Mouse (Mus musculus) forebrain, embryonic 14.5 days (tissue): ENCODE measurements around the gene Ccdc9. TPM values are rescaled to one million over a fixed set of nuclear protein-coding genes. Genes with fewer than 3 reads are reported as not detected.

Experiments used
- ATAC-seq: fragments of 200-750 bp; cut with Nextera tagmentation; 2 replicates; pipeline ENCODE4 v1.8.0; 2017; ENCODE audit warnings: mild to moderate bottlenecking, moderate library complexity
- DNase-seq: peaks from one replicate; pipeline ENCODE4 v3.0.0-alpha.2; 2015; ENCODE audit warnings: low spot score
- H3K27ac ChIP-seq: fragments of 300-500 bp; sonication (generic); 2 replicates; pipeline ENCODE4 v1.5.1; 2014; ENCODE audit warnings: low read depth, mild to moderate bottlenecking, control low read depth, low read length, moderate library complexity
- H3K27me3 ChIP-seq: fragments of 300-500 bp; sonication (generic); replicated peaks from 2 replicates; pipeline ENCODE4 v1.6.1; 2014; ENCODE audit warnings: low read length, control low read depth, mixed read lengths; ENCODE audit not compliant: control insufficient read depth, insufficient read depth
- H3K36me3 ChIP-seq: fragments of 300-500 bp; sonication (generic); 2 replicates; pipeline ENCODE4 v1.6.1; 2014; ENCODE audit warnings: low read length, control low read depth; ENCODE audit not compliant: control insufficient read depth, insufficient read depth
- H3K4me1 ChIP-seq: fragments of 300-500 bp; sonication (generic); 2 replicates; pipeline ENCODE4 v1.6.1; 2014; ENCODE audit warnings: antibody characterized with exemption, low read length, control low read depth; ENCODE audit not compliant: control insufficient read depth, insufficient read depth
- H3K4me2 ChIP-seq: fragments of 300-500 bp; sonication (generic); 2 replicates; pipeline ENCODE4 v1.6.1; 2014; ENCODE audit warnings: mild to moderate bottlenecking, control low read depth, low read length
- H3K4me3 ChIP-seq: fragments of 300-500 bp; sonication (generic); 2 replicates; pipeline ENCODE4 v1.5.1; 2014; ENCODE audit warnings: low read depth, low read length, control low read depth
- H3K9ac ChIP-seq: fragments of 300-500 bp; sonication (generic); 2 replicates; pipeline ENCODE4 v1.6.1; 2014; ENCODE audit warnings: mild to moderate bottlenecking, low read length, control low read depth, moderate library complexity
- H3K9me3 ChIP-seq: fragments of 300-500 bp; sonication (generic); replicated peaks from 2 replicates; pipeline ENCODE4 v1.6.1; 2016; ENCODE audit warnings: low read length, control low read depth, mixed read lengths; ENCODE audit not compliant: control insufficient read depth
- WGBS: fragments of 180-500 bp; shearing (Covaris S2); extraction: QIAGEN DNeasy Blood & Tissue Kit; methylation state at CpG from one replicate; pipeline ENCODE4 v1.1.7; 2014; 5-methylcytosine and 5-hydroxymethylcytosine counted together
- polyA plus RNA-seq: library from polyadenylated mRNA; unstranded; fragments of >200 nt; fragmentation: Nextera tagmentation; extraction: Ambion mirVana; gene quantifications from 2 replicates; pipeline ENCODE4 v1.2.1, GENCODE M21; 2014

Gene Ccdc9
- polyA plus RNA-seq, 1 experiment from 2014 or later = 12.6 TPM

GRCm38 (mm10) chr7:16296766-16297390, 10.3 kb upstream of the Ccdc9 start:
- DNase-seq = peak; percentile 88
- H3K4me3 ChIP-seq = peak overlapping the region; percentile 26
- peaks cover 6% of the 10 kb centered on the region; the same call in 1 of the 2 replicates for H3K4me1 ChIP-seq
- WGBS = under 1% methylated on average over 20 of the region's 22 CpGs
- ATAC-seq = no peak
- no peaks in the 10 kb centered on the region for H3K36me3 ChIP-seq
- H3K4me2 ChIP-seq = peak overlapping the region; percentile 59
- peak overlapping the region; percentile 43 for H3K9ac ChIP-seq
- H3K27me3 ChIP-seq = no peaks in the 10 kb centered on the region
- no peaks in the 10 kb centered on the region for H3K9me3 ChIP-seq
- H3K27ac ChIP-seq = peak overlapping the region; percentile 62; the same call in 1 of the 2 replicates

- no peaks in the 10 kb centered on the region for H3K36me3 ChIP-seq
- no peak for DNase-seq
- peak overlapping the region; percentile 76 for H3K4me2 ChIP-seq
- H3K27me3 ChIP-seq = no peaks in the 10 kb centered on the region
- 35% methylated on average over 2 of the region's 2 CpGs for WGBS
- H3K4me1 ChIP-seq = peaks cover 6% of the 10 kb centered on the region; the same call in 1 of the 2 replicates
- H3K9ac ChIP-seq = no peak overlapping the region; the same call in 1 of the 2 replicates
- no peak overlapping the region for H3K27ac ChIP-seq
- no peak for ATAC-seq
- H3K4me3 ChIP-seq = no peak overlapping the region
- H3K9me3 ChIP-seq = no peaks in the 10 kb centered on the region
These were observed 9.6 kb upstream of the Ccdc9 start for GRCm38 (mm10) chr7:16296146-16296545.

- no peaks in the 10 kb centered on the region for H3K27me3 ChIP-seq
- peak overlapping the region; percentile 45 for H3K4me3 ChIP-seq
- no peaks in the 10 kb centered on the region for H3K36me3 ChIP-seq
- DNase-seq = peak; percentile 84
- WGBS = 2% methylated on average over 40 of the region's 41 CpGs
- peak overlapping the region; percentile 76 for H3K4me2 ChIP-seq
- no peaks in the 10 kb centered on the region for H3K9me3 ChIP-seq
- peak overlapping the region; percentile 60 for H3K9ac ChIP-seq
- ATAC-seq = peak; percentile 49
- H3K4me1 ChIP-seq = peaks cover 6% of the 10 kb centered on the region; the same call in 1 of the 2 replicates
- H3K27ac ChIP-seq = peak overlapping the region; percentile 78
These were observed 8.8 kb upstream of the Ccdc9 start for GRCm38 (mm10) chr7:16295321-16295900.

- DNase-seq (peak; percentile 94), ATAC-seq (peak; percentile 71)
- no peaks in the 10 kb centered on the region for H3K27me3 ChIP-seq
- WGBS = under 1% methylated on average over 23 of the region's 23 CpGs
- peak overlapping the region; percentile 45 for H3K4me3 ChIP-seq
- peak overlapping the region; percentile 78 for H3K27ac ChIP-seq
- peak overlapping the region; percentile 60 for H3K9ac ChIP-seq
- no peaks in the 10 kb centered on the region for H3K9me3 ChIP-seq
- peak overlapping the region; percentile 76 for H3K4me2 ChIP-seq
- H3K36me3 ChIP-seq = no peaks in the 10 kb centered on the region
- peaks cover 4% of the 10 kb centered on the region; the same call in 1 of the 2 replicates for H3K4me1 ChIP-seq
These were observed 8.2 kb upstream of the Ccdc9 start for GRCm38 (mm10) chr7:16294837-16295236.

- ATAC-seq = peak; percentile 35
- no peak overlapping the region for H3K4me3 ChIP-seq
- H3K9ac ChIP-seq = no peak overlapping the region
- peaks cover 4% of the 10 kb centered on the region; the same call in 1 of the 2 replicates for H3K4me1 ChIP-seq
- peak overlapping the region; percentile 76; the same call in 1 of the 2 replicates for H3K4me2 ChIP-seq
- H3K27me3 ChIP-seq = no peaks in the 10 kb centered on the region
- H3K27ac ChIP-seq = no peak overlapping the region
- H3K9me3 ChIP-seq = no peaks in the 10 kb centered on the region
- H3K36me3 ChIP-seq = no peaks in the 10 kb centered on the region
- WGBS = 26% methylated on average over 4 of the region's 4 CpGs
- peak; percentile 73 for DNase-seq
These were observed 7.8 kb upstream of the Ccdc9 start for GRCm38 (mm10) chr7:16294346-16294745.

- ATAC-seq (no peak), DNase-seq (no peak)
- Histone ChIP-seq H3K36me3 (peaks cover 14% of the 10 kb centered on the region), H3K4me1 (peaks cover 4% of the 10 kb centered on the region; the same call in 1 of the 2 replicates), H3K4me2 (no peak overlapping the region), H3K27ac (no peak overlapping the region), H3K4me3 (no peak overlapping the region), H3K9ac (no peak overlapping the region), H3K9me3 (no peaks in the 10 kb centered on the region), H3K27me3 (no peaks in the 10 kb centered on the region)
- WGBS = 71% methylated on average over 1 of the region's 1 CpGs
These were observed 1.2 kb upstream of the Ccdc9 start for GRCm38 (mm10) chr7:16287791-16288190.

GRCm38 (mm10) chr7:16287016-16287415, 421 bp upstream of the Ccdc9 start:
- Histone ChIP-seq H3K27ac (no peak overlapping the region), H3K4me2 (peak overlapping the region; percentile 49), H3K9me3 (no peaks in the 10 kb centered on the region), H3K9ac (peak overlapping the region; percentile 72), H3K4me3 (peak overlapping the region; percentile 68), H3K36me3 (peaks cover 22% of the 10 kb centered on the region), H3K4me1 (peaks cover 4% of the 10 kb centered on the region; the same call in 1 of the 2 replicates), H3K27me3 (no peaks in the 10 kb centered on the region)
- ATAC-seq (no peak), DNase-seq (no peak)
- WGBS = 87% methylated on average over 2 of the region's 2 CpGs

GRCm38 (mm10) chr7:16285450-16286025, 1.1 kb downstream of the Ccdc9 start:
- H3K4me2 ChIP-seq = peak overlapping the region; percentile 49
- no peaks in the 10 kb centered on the region for H3K9me3 ChIP-seq
- peaks cover 36% of the 10 kb centered on the region for H3K36me3 ChIP-seq
- peaks cover 4% of the 10 kb centered on the region; the same call in 1 of the 2 replicates for H3K4me1 ChIP-seq
- WGBS = 5% methylated on average over 14 of the region's 14 CpGs
- DNase-seq = peak; percentile 32
- H3K27ac ChIP-seq = peak overlapping the region; percentile 94; the same call in 1 of the 2 replicates
- ATAC-seq = peak; percentile 45
- H3K27me3 ChIP-seq = no peaks in the 10 kb centered on the region
- no peak overlapping the region for H3K9ac ChIP-seq
- peak overlapping the region; percentile 68 for H3K4me3 ChIP-seq
